Mouse (Mus musculus) ES-Bruce4 (cell line): Measurements from ENCODE around the gene Soat1.

Experiments used
- CTCF ChIP-seq: IDR thresholded peaks from one replicate; pipeline ENCODE4 v1.8.1; 2011; ENCODE audit warnings: low read depth, low read length
- EP300 ChIP-seq: IDR thresholded peaks from 2 replicates; pipeline ENCODE4 v1.6.1; 2011; ENCODE audit warnings: low read depth, low read length; ENCODE audit not compliant: insufficient read depth
- POLR2A ChIP-seq: IDR thresholded peaks from one replicate; pipeline ENCODE4 v1.8.1; 2011; ENCODE audit warnings: low read length; ENCODE audit not compliant: insufficient read depth

- TF ChIP-seq EP300 (no peak), CTCF (no peak), POLR2A (no peak)
These were observed 1.9 kb upstream of the Soat1 start for GRCm38 (mm10) chr1:156476016-156476415.
